22 mouse cellular contexts compared by ENCODE assay signal in the genomic region with DNA sequence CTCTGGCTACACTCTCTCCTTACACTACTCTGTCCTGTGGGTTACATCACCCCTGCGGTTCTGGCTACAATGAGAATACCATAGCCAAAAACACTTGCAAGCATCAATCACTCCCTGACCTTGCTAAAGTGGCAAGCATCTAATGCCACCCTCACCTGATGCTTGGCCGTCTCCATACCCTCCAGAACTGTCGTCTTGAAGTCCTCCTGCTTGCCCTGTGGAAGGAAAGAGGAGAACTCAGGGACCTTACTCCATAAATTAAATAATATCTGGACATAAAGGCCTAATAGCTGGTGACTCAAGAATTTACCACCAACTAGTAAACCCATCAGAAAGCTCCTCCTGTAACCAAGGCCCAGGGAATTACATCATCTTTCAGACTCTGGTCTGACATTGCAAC. TPM values are rescaled to one million over a fixed set of nuclear protein-coding genes. Genes with fewer than 3 reads are reported as not detected.
"Had no signal": no experiment of that assay in that cellular context is flagged by ENCODE, and none has a peak within 500 bp of the region (broad histone marks: within the 10 kb centered on the region; RNA-seq: fewer than 3 reads in every experiment).

No protein-coding gene starts in this region.

- H3K4me2 ChIP-seq: lung, embryonic 14.5 days; midbrain, embryonic 11.5 days; neural tube, embryonic 12.5 days; stomach, embryonic 15.5 days had no signal

- DNase-seq: lung, adult 18-20 months; lung, embryonic 14.5 days; lung, postnatal 10 days; lung, postnatal 4 days; midbrain, embryonic 14.5 days; right cerebral cortex, postnatal 14 days; thymus, adult 2 months; thymus, postnatal 25 days; thymus, postnatal 4 days had no signal

- H3K36me3 ChIP-seq: neural tube, embryonic 12.5 days had no signal

- H3K4me3 ChIP-seq: neural tube, embryonic 12.5 days; stomach, embryonic 15.5 days had no signal

- H3K27me3 ChIP-seq: neural tube, embryonic 12.5 days; stomach, embryonic 15.5 days had no signal

RNA-seq across cellular contexts. Expression of a gene that starts 28.4 kb away (rescaled TPM):
- total RNA-seq: megakaryocyte, adult 5-6 weeks; megakaryocyte-erythroid progenitor cell, adult 5-6 weeks; neutrophil, adult 5-6 weeks had no signal
- polyA plus RNA-seq: liver, embryonic 16.5 days; lung, embryonic 14.5 days; lung, embryonic 16.5 days; midbrain, embryonic 11.5 days; midbrain, embryonic 14.5 days; midbrain, embryonic 16.5 days; neural tube, embryonic 12.5 days; neural tube, embryonic 14.5 days; spleen, adult 2 months; stomach, embryonic 15.5 days; stomach, postnatal 0 days; thymus, adult 2 months; urinary bladder, adult 2 months had no signal

RNA-seq across cellular contexts. Expression of a gene that starts 40.5 kb away (rescaled TPM):
- total RNA-seq: megakaryocyte, adult 5-6 weeks; neutrophil, adult 5-6 weeks had no signal
- polyA plus RNA-seq: liver, embryonic 16.5 days; lung, embryonic 14.5 days; lung, embryonic 16.5 days; midbrain, embryonic 11.5 days; midbrain, embryonic 14.5 days; neural tube, embryonic 12.5 days; neural tube, embryonic 14.5 days; stomach, embryonic 15.5 days; stomach, postnatal 0 days; urinary bladder, adult 2 months had no signal
